Mouse (Mus musculus) hindbrain, embryonic 14.5 days (tissue): Measurements from ENCODE around the gene Cbr4. TPM values are rescaled to one million over a fixed set of nuclear protein-coding genes. Genes with fewer than 3 reads are reported as not detected.

Source experiments
- ATAC-seq: fragments of 200-750 bp; cut with Nextera tagmentation; 2 replicates; pipeline ENCODE4 v1.8.0; 2017; ENCODE audit warnings: moderate number of reproducible peaks, mild to moderate bottlenecking, moderate TSS enrichment, moderate library complexity; ENCODE audit not compliant: low FRiP score
- DNase-seq: peaks from one replicate; pipeline ENCODE4 v3.0.0-alpha.2; 2015; ENCODE audit warnings: low spot score
- H3K27ac ChIP-seq: fragments of 300-500 bp; sonication (generic); 2 replicates; pipeline ENCODE4 v1.5.1; 2014; ENCODE audit warnings: mild to moderate bottlenecking, moderate library complexity
- H3K27me3 ChIP-seq: fragments of 300-500 bp; sonication (generic); 2 replicates; pipeline ENCODE4 v1.6.1; 2014; ENCODE audit warnings: mild to moderate bottlenecking, low read length, mixed read lengths; ENCODE audit not compliant: control insufficient read depth, insufficient read depth
- H3K36me3 ChIP-seq: fragments of 300-500 bp; sonication (generic); replicated peaks from 2 replicates; pipeline ENCODE4 v1.6.1; 2014; ENCODE audit not compliant: control insufficient read depth, insufficient read depth
- H3K4me1 ChIP-seq: fragments of 300-500 bp; sonication (generic); replicated peaks from 2 replicates; pipeline ENCODE4 v1.6.1; 2014; ENCODE audit warnings: antibody characterized with exemption, low read length, mixed read lengths; ENCODE audit not compliant: control insufficient read depth, insufficient read depth
- H3K4me2 ChIP-seq: fragments of 300-500 bp; sonication (generic); replicated peaks from 2 replicates; pipeline ENCODE4 v1.6.1; 2014; ENCODE audit warnings: mild to moderate bottlenecking, moderate library complexity
- H3K4me3 ChIP-seq: fragments of 300-500 bp; sonication (generic); replicated peaks from 2 replicates; pipeline ENCODE4 v1.5.1; 2014; ENCODE audit warnings: mild to moderate bottlenecking, low read length
- H3K9ac ChIP-seq: fragments of 300-500 bp; sonication (generic); 2 replicates; pipeline ENCODE4 v1.6.1; 2014
- H3K9me3 ChIP-seq: fragments of 300-500 bp; sonication (generic); 2 replicates; pipeline ENCODE4 v1.6.1; 2016; ENCODE audit warnings: low read length; ENCODE audit not compliant: control insufficient read depth
- WGBS: fragments of 180-500 bp; shearing (Covaris S2); extraction: QIAGEN DNeasy Blood & Tissue Kit; methylation state at CpG from one replicate; pipeline ENCODE4 v1.1.7; 2014; 5-methylcytosine and 5-hydroxymethylcytosine counted together
- polyA plus RNA-seq: library from polyadenylated mRNA; unstranded; fragments of >200 nt; fragmentation: Nextera tagmentation; extraction: Ambion mirVana; gene quantifications from 2 replicates; pipeline ENCODE4 v1.2.1, GENCODE M21; 2014

Gene Cbr4
- polyA plus RNA-seq, 1 experiment from 2014 or later: 22.4 TPM

- Histone ChIP-seq H3K9ac (no peak overlapping the region), H3K4me2 (no peak overlapping the region), H3K4me1 (0 out of 2 replicates have a peak, but pooled peaks cover 3% of the 10 kb centered on the region), H3K36me3 (0 out of 2 replicates have a peak, but pooled peaks cover 8% of the 10 kb centered on the region), H3K4me3 (no peak overlapping the region), H3K9me3 (peaks cover 16% of the 10 kb centered on the region), H3K27me3 (no peaks in the 10 kb centered on the region), H3K27ac (no peak overlapping the region)
- DNase-seq: no peak
- 62% methylated on average over 6 of the region's 6 CpGs for WGBS
- no peak for ATAC-seq
Observed at GRCm38 (mm10) chr8:61552221-61552620, 64.7 kb downstream of the Cbr4 start.

DNA sequence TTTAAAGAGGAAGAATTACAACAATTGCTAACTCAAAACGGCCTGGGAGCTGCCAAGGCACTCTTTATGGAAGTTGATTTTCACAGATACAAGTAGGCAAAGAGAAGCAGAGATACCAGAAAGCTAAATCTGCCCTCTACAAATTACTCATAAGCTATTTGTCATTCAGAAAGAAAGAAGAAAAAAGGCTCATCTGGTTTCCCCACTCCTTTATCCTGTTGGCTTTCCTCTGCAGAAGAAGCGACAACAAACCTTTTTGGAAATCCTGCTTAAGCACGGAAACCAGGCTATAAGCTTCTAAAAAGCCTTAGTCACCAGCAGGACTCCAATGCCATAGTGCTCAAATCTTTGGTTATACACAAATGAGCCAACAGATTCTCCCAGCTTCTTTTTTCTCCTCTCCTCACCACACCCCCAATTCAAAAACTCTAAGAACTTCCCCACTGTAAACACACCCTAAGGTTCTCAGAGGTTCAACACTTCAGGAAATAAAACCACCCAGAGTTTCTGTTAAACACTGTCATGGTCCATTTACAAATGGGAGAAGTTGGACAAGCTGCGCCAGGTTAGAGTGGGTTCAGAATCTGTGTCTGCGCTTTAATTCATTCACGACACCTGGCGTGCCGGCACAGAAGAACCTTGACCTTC is 65.3 kb downstream of the Cbr4 start:
- H3K4me3 ChIP-seq: no peak overlapping the region
- H3K27ac ChIP-seq: no peak overlapping the region
- no peak overlapping the region for H3K9ac ChIP-seq
- H3K27me3 ChIP-seq: no peaks in the 10 kb centered on the region
- DNase-seq: no peak
- H3K9me3 ChIP-seq: peaks cover 16% of the 10 kb centered on the region
- H3K4me1 ChIP-seq: 0 out of 2 replicates have a peak, but pooled peaks cover 3% of the 10 kb centered on the region
- 87% methylated on average over 8 of the region's 8 CpGs for WGBS
- no peak for ATAC-seq
- 0 out of 2 replicates have a peak, but pooled peaks cover 8% of the 10 kb centered on the region for H3K36me3 ChIP-seq
- no peak overlapping the region for H3K4me2 ChIP-seq

GRCm38 (mm10) chr8:61555343-61555742 is 67.8 kb downstream of the Cbr4 start:
- no peak for DNase-seq
- no peak overlapping the region for H3K9ac ChIP-seq
- H3K36me3 ChIP-seq: no peaks in the 10 kb centered on the region
- H3K9me3 ChIP-seq: no peaks in the 10 kb centered on the region
- no peak for ATAC-seq
- H3K4me2 ChIP-seq: no peak overlapping the region
- no peak overlapping the region for H3K27ac ChIP-seq
- 0 out of 2 replicates have a peak, but pooled peaks cover 3% of the 10 kb centered on the region for H3K4me1 ChIP-seq
- no peak overlapping the region for H3K4me3 ChIP-seq
- no peaks in the 10 kb centered on the region for H3K27me3 ChIP-seq
- 61% methylated on average over 6 of the region's 6 CpGs for WGBS

- no peak overlapping the region for H3K4me3 ChIP-seq
- ATAC-seq: no peak
- H3K27ac ChIP-seq: no peak overlapping the region
Observed at GRCm38 (mm10) chr8:61556219-61556618, 68.7 kb downstream of the Cbr4 start.

More at GRCm38 (mm10) chr8:61556219-61556618, 68.7 kb downstream of the Cbr4 start:
- Histone ChIP-seq H3K9me3 (no peaks in the 10 kb centered on the region), H3K36me3 (no peaks in the 10 kb centered on the region), H3K27me3 (no peaks in the 10 kb centered on the region), H3K4me2 (no peak overlapping the region), H3K9ac (no peak overlapping the region), H3K4me1 (0 out of 2 replicates have a peak, but pooled peaks cover 3% of the 10 kb centered on the region)
- 63% methylated on average over 8 of the region's 8 CpGs for WGBS
- DNase-seq: no peak
